Mouse (Mus musculus): ENCODE results near the gene Gm49601.

GRCm38 (mm10) chr16:18583169-18583568 is 43.1 kb downstream of the Gm49601 start:
- no peak for TF ChIP-seq EP300 (optimal IDR thresholded peaks at IDR 0.05)
- no peak for TF ChIP-seq CTCF (IDR thresholded peaks at IDR 0.05; ENCODE audit: low read depth)
